Comparison of ENCODE assay signal across 12 mouse cellular contexts in genomic region chr1:132150171-132150570, GRCm38 (mm10). TPM values are rescaled to one million over a fixed set of nuclear protein-coding genes. Genes with fewer than 3 reads are reported as not detected.
DNase-seq lines count a peak whose midpoint lies in the region; ATAC-seq and TF ChIP-seq lines count a peak whose summit lies in the region.
"Had no signal": no experiment of that assay in that cellular context is flagged by ENCODE, and none has a peak within 500 bp of the region (broad histone marks: within the 10 kb centered on the region; RNA-seq: fewer than 3 reads in every experiment).

No protein-coding gene starts in this region.

- no peak for TF ChIP-seq CTCF in Patski (IDR thresholded peaks at IDR 0.05)

- POLR2A ChIA-PET in Patski (lab: Charles Lee), result interaction anchor here (0.5 to 5.7 kb wide), 2 partner anchors 11 to 1045 kb away, joined by 5 to 36 read pairs; partner anchors contain the start of gene Cdk18

- no peak overlapping the region for H3K4me3 ChIP-seq in heart, embryonic 16.5 days (ENCODE audit: low read length)
- H3K4me3 ChIP-seq: limb, embryonic 12.5 days had no signal

- CTCF ChIA-PET in Patski (lab: Charles Lee), result interaction anchor here (1.4 to 11.0 kb wide), 3 partner anchors 11 to 29 kb away, joined by 5 to 134 read pairs (median 31); partner anchors contain the start of gene Cdk18

- no peaks in the 10 kb centered on the region for H3K27me3 ChIP-seq in heart, embryonic 16.5 days (ENCODE audit: control insufficient read depth, insufficient read depth, low read length)
- no peaks in the 10 kb centered on the region for H3K27me3 ChIP-seq in Patski

- H3K9me3 ChIP-seq in heart, embryonic 16.5 days (replicated peaks; ENCODE audit: control insufficient read depth, low read length), result no peaks in the 10 kb centered on the region
- H3K9me3 ChIP-seq: limb, embryonic 12.5 days had no signal

- peaks cover 19% of the 10 kb centered on the region for H3K4me1 ChIP-seq in heart, embryonic 16.5 days (ENCODE audit: control insufficient read depth, insufficient read depth, low read length)

- 0 out of 2 replicates have a peak overlapping the region, but pooled peaks have one; percentile 16 for H3K9ac ChIP-seq in heart, embryonic 16.5 days (ENCODE audit: low read length)
- H3K9ac ChIP-seq: limb, embryonic 12.5 days had no signal

- DNase-seq in heart, postnatal 4 days, result no peak
- DNase-seq in 3134 (ENCODE audit: extremely low read depth, insufficient read length, low spot score) (peak; percentile 51), Patski (ENCODE audit: low read depth, low spot score) (no peak)
- peak; percentile 82 for DNase-seq in kidney, postnatal 10 days
- no peak for DNase-seq in cerebellum, adult 18-20 months
- DNase-seq in right cerebral cortex, postnatal 4 days, result no peak
- DNase-seq in left cerebral cortex, adult 9 months (ENCODE audit: low spot score in 2 of 2), result no peak
- DNase-seq: cerebellum, postnatal 25 days had no signal

- H3K36me3 ChIP-seq in heart, embryonic 16.5 days (ENCODE audit: control insufficient read depth, insufficient read depth), result no peaks in the 10 kb centered on the region
- H3K36me3 ChIP-seq: limb, embryonic 12.5 days had no signal

- H3K4me2 ChIP-seq in heart, embryonic 16.5 days (ENCODE audit: low read depth, low read length), result no peak overlapping the region
- H3K4me2 ChIP-seq: limb, embryonic 12.5 days had no signal

- in situ Hi-C loops in Patski (cut with MboI; ENCODE audit: low pct_unique_long_range_greater_than_20kb), result loop anchor here (5.0 kb wide), 1 partner anchor 143 kb away; the partner anchor contains the start of gene Elk4

- H3K27ac ChIP-seq in heart, embryonic 16.5 days (ENCODE audit: low read length), result no peak overlapping the region
- H3K27ac ChIP-seq: limb, embryonic 12.5 days had no signal

- WGBS in heart, embryonic 16.5 days, result 11% methylated on average over 1 of the region's 1 CpGs

- ATAC-seq in heart, embryonic 16.5 days (replicated peaks; ENCODE audit: extremely low read depth, insufficient read depth, low FRiP score), result peak; percentile 52; the same call in 1 of the 2 replicates
- peak; percentile 64 for ATAC-seq in Patski
- ATAC-seq: midbrain, embryonic 16.5 days had no signal

RNA-seq across cellular contexts. Expression of gene Cdk18, which starts 10.7 kb away (rescaled TPM):
- polyA plus RNA-seq in heart, embryonic 16.5 days (2015; fragmentation: Nextera tagmentation; extraction: Ambion mirVana), result 1.7 and 2.2 TPM in 2 replicates
- total RNA-seq in heart, postnatal 4 days (2021), result 1 to 10 TPM; 7.2 to 8.5 TPM
- polyA plus RNA-seq in Patski (2021), result 88.8 TPM

RNA-seq across cellular contexts. Expression of gene Lemd1, which starts 41.1 kb away (rescaled TPM):
- not detected in 2 replicates for polyA plus RNA-seq in heart, embryonic 16.5 days (2015; fragmentation: Nextera tagmentation; extraction: Ambion mirVana)
- total RNA-seq in heart, postnatal 4 days (2021), result not detected
- 12.0 TPM for polyA plus RNA-seq in Patski (2021)
- total RNA-seq: heart, adult 8-10 months had no signal

RNA-seq across cellular contexts. Expression of gene AC124108.1, which starts 41.1 kb away (rescaled TPM):
- 0.04 TPM in 1 of 2 replicates, not detected in the other for polyA plus RNA-seq in heart, embryonic 16.5 days (2015; fragmentation: Nextera tagmentation; extraction: Ambion mirVana)
- total RNA-seq in heart, postnatal 4 days (2021), result not detected
- polyA plus RNA-seq in Patski (2021), result 3.4 TPM

Comparison
In these comparisons a context has a peak if more than half of its experiments do, and no peak if none do; other contexts are left out.
1. DNase-seq: peak in 3134 (single experiment) and kidney, postnatal 10 days (single experiment); none in heart, postnatal 4 days (single experiment), Patski (single experiment), cerebellum, adult 18-20 months (0 of 2), right cerebral cortex, postnatal 4 days (single experiment) and left cerebral cortex, adult 9 months (0 of 2).
2. RNA of gene Cdk18, which starts 10.7 kb away (polyA plus RNA-seq): 88.8 TPM in Patski (single experiment); 1.7 to 2.2 TPM in heart, embryonic 16.5 days; every median in the first group is over 10 times any median in the second.
3. RNA of gene Lemd1, which starts 41.1 kb away (polyA plus RNA-seq): 12.0 TPM in Patski (single experiment); not detected in heart, embryonic 16.5 days; every median in the first group is over 10 times any median in the second.